Mouse (Mus musculus) testis, adult 2 months (tissue): ENCODE results near the gene Lsm14a.

Experiments
- CTCF ChIP-seq: fragments of 200-500 bp; IDR thresholded peaks from 2 replicates; pipeline ENCODE4 v1.5.1; 2012; ENCODE audit warnings: low read depth, mild to moderate bottlenecking, inconsistent platforms, low read length, moderate library complexity; ENCODE audit not compliant: control insufficient read depth, insufficient read depth, insufficient replicate concordance
- POLR2A ChIP-seq: fragments of 200-500 bp; IDR thresholded peaks from 2 replicates; pipeline ENCODE4 v1.6.1; 2012; ENCODE audit warnings: low read depth, mild to moderate bottlenecking, inconsistent platforms, low read length, moderate library complexity; ENCODE audit not compliant: control insufficient read depth

DNA sequence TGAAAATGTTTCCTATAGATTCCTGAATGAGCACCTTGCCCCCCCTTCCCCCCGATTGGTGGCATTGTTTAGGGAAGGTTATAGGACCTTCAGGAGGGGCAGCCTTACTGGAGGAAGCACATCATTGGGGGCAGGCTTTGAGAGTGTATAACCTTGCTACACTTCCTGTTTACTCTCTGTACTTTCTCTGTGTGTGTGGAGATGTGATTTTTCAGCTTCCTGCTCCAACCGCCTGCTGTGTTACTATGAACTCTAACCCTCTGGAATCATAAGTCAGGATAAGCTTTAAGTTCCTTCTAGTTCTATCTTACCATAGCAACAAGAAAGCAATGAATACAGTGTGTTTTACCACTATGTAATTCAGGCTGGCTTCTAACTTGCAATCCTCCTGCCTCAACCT lies 28.1 kb upstream of the Lsm14a start:
- TF ChIP-seq CTCF (no peak), POLR2A (no peak)
